Mouse (Mus musculus): ENCODE measurements at regions not wholly inside any gene's neighbourhood (a gene's known extent, or its start where the extent isn't known, plus 50 kb on each side); places are given as distances from the start of the nearest gene placed in this dataset.

DNA sequence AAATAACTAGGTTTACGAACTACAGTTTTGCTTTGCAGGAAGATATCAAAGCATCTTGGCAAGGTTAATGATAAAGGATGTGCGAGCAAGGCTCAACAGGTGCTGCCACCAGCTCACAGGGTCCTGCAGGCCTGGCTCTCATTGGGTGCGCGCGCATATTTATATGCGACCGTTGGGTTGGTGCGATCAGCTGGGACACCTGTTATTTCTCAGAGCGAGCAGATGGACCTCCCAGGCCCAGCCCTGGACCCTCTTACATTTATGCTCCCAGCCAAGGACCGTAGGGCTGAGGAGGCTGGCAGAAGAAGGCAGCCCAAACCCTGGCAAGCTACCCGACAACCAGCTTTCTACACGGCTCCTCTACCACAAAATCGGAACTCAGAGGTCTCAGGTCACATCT lies 260.8 kb downstream of the Actr3 start:
- Histone ChIP-seq H3K27ac (ENCODE audit: low read length) (no peak overlapping the region), H3K9me3 (replicated peaks; ENCODE audit: control insufficient read depth, low read length) (no peaks in the 10 kb centered on the region), H3K4me2 (ENCODE audit: low read depth, low read length) (no peak overlapping the region), H3K4me3 (ENCODE audit: low read depth, low read length) (no peak overlapping the region), H3K4me1 (ENCODE audit: control insufficient read depth, low read depth, low read length) (no peaks in the 10 kb centered on the region), H3K36me3 (ENCODE audit: control insufficient read depth, insufficient read depth) (no peaks in the 10 kb centered on the region), H3K27me3 (ENCODE audit: control insufficient read depth, insufficient read depth, low read depth, low read length) (no peaks in the 10 kb centered on the region), H3K9ac (ENCODE audit: low read depth, low read length) (no peak overlapping the region)
- no peak for ATAC-seq (ENCODE audit: low read depth)
- 71% methylated on average over 13 of the region's 13 CpGs for WGBS (ENCODE audit: insufficient replicate concordance)

DNA sequence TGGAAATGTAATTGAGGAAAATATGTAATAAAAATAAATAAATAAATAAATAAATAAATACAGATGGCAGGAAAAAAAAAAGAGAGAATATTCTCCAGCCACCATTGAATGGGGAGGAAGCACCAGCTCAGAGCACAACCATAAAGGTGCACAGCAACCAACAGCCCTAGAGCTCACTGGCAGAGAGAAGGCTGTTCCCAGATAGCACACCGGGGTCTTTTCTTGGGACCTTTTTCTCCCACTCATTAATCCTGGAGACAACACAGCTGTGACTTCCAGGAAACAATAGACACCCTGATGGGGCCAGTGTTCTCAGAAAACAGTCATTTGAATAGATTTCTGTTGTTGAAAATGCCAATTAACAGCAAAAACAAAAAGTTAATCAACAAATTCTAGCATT lies 263.1 kb downstream of the Actr3 start:
- no peaks in the 10 kb centered on the region for H3K27me3 ChIP-seq (ENCODE audit: control insufficient read depth, insufficient read depth, low read depth, low read length)
- H3K36me3 ChIP-seq (ENCODE audit: control insufficient read depth, insufficient read depth) = no peaks in the 10 kb centered on the region
- no peaks in the 10 kb centered on the region for H3K4me1 ChIP-seq (ENCODE audit: control insufficient read depth, low read depth, low read length)
- no peaks in the 10 kb centered on the region for H3K9me3 ChIP-seq (replicated peaks; ENCODE audit: control insufficient read depth, low read length)
- no peak overlapping the region for H3K9ac ChIP-seq (ENCODE audit: low read depth, low read length)
- no peak overlapping the region for H3K4me3 ChIP-seq (ENCODE audit: low read depth, low read length)
- 48% methylated on average over 1 of the region's 1 CpGs for WGBS (ENCODE audit: insufficient replicate concordance)
- H3K4me2 ChIP-seq (ENCODE audit: low read depth, low read length) = no peak overlapping the region
- no peak for ATAC-seq (ENCODE audit: low read depth)
- no peak overlapping the region for H3K27ac ChIP-seq (ENCODE audit: low read length)

GRCm38 (mm10) chr1:125165226-125165625 lies 270.3 kb downstream of the Actr3 start:
- no peaks in the 10 kb centered on the region for H3K27me3 ChIP-seq (ENCODE audit: control insufficient read depth, insufficient read depth, low read depth, low read length)
- ATAC-seq (ENCODE audit: low read depth) = peak; percentile 37; the same call in 1 of the 2 replicates
- 79% methylated on average over 1 of the region's 1 CpGs for WGBS (ENCODE audit: insufficient replicate concordance)

GRCm38 (mm10) chr1:125158481-125158880 lies 277.0 kb downstream of the Actr3 start:
- 61% methylated on average over 4 of the region's 4 CpGs for WGBS (ENCODE audit: insufficient replicate concordance)
- no peak overlapping the region for H3K4me3 ChIP-seq (ENCODE audit: low read depth, low read length)

More at GRCm38 (mm10) chr1:125165226-125165625, 270.3 kb downstream of the Actr3 start:
- no peak overlapping the region for H3K27ac ChIP-seq (ENCODE audit: low read length)
- no peaks in the 10 kb centered on the region for H3K36me3 ChIP-seq (ENCODE audit: control insufficient read depth, insufficient read depth)
- H3K4me3 ChIP-seq (ENCODE audit: low read depth, low read length) = no peak overlapping the region
- no peaks in the 10 kb centered on the region for H3K9me3 ChIP-seq (replicated peaks; ENCODE audit: control insufficient read depth, low read length)
- H3K4me1 ChIP-seq (ENCODE audit: control insufficient read depth, low read depth, low read length) = no peaks in the 10 kb centered on the region
- H3K4me2 ChIP-seq (ENCODE audit: low read depth, low read length) = no peak overlapping the region
- H3K9ac ChIP-seq (ENCODE audit: low read depth, low read length) = no peak overlapping the region

DNA sequence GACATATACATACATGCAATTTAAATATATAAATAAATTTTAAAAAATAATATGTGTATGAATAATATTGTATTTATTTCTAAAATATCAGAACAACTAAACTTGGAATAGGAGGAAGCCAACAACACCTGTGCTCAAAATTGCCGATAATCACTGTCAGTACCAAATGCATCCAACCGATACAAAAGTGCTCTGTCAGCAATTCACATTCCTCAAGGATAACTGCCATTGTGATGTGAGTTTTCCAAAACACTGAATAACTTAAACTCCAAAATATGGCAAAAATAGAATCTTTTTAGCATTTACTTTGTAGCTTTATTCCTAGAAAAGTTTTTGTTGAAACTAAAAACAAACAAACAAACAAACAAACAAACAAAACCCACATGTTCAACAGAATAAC lies 279.4 kb downstream of the Actr3 start:
- no peak overlapping the region for H3K27ac ChIP-seq (ENCODE audit: low read length)
- WGBS (ENCODE audit: insufficient replicate concordance) = 76% methylated on average over 2 of the region's 2 CpGs
- no peak for ATAC-seq (ENCODE audit: low read depth)

More at GRCm38 (mm10) chr1:125158481-125158880, 277.0 kb downstream of the Actr3 start:
- Histone ChIP-seq H3K9me3 (replicated peaks; ENCODE audit: control insufficient read depth, low read length) (no peaks in the 10 kb centered on the region), H3K27ac (ENCODE audit: low read length) (no peak overlapping the region), H3K9ac (ENCODE audit: low read depth, low read length) (no peak overlapping the region), H3K4me1 (ENCODE audit: control insufficient read depth, low read depth, low read length) (no peaks in the 10 kb centered on the region), H3K4me2 (ENCODE audit: low read depth, low read length) (no peak overlapping the region), H3K36me3 (ENCODE audit: control insufficient read depth, insufficient read depth) (no peaks in the 10 kb centered on the region), H3K27me3 (ENCODE audit: control insufficient read depth, insufficient read depth, low read depth, low read length) (no peaks in the 10 kb centered on the region)
- ATAC-seq (ENCODE audit: low read depth) = no peak

DNA sequence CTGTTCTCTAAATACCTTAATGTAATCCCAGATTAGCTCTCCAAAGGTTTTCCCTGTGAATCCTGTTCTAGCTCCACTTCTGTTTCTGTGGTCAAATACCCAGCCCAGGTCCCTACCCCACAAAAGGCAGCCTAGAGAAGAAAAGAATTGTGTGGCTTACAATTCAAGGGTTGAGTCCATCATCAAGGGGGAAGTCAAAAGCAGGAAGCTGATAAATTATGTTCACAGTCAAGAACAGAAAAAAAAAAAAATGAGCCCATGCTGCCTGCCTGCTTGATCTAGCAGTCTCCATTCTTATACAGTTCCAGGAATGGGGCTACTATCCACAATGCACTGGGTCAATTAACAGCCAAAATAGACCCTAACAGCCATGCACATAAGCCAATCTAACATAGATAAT lies 285.7 kb downstream of the Actr3 start:
- Histone ChIP-seq H3K9ac (ENCODE audit: low read depth, low read length) (no peak overlapping the region), H3K36me3 (ENCODE audit: control insufficient read depth, insufficient read depth) (no peaks in the 10 kb centered on the region), H3K4me3 (ENCODE audit: low read depth, low read length) (no peak overlapping the region), H3K4me1 (ENCODE audit: control insufficient read depth, low read depth, low read length) (no peaks in the 10 kb centered on the region), H3K27me3 (ENCODE audit: control insufficient read depth, insufficient read depth, low read depth, low read length) (no peaks in the 10 kb centered on the region), H3K9me3 (replicated peaks; ENCODE audit: control insufficient read depth, low read length) (no peaks in the 10 kb centered on the region), H3K27ac (ENCODE audit: low read length) (no peak overlapping the region), H3K4me2 (ENCODE audit: low read depth, low read length) (no peak overlapping the region)
- no peak for ATAC-seq (ENCODE audit: low read depth)

More for the DNA sequence above, 279.4 kb downstream of the Actr3 start:
- H3K4me2 ChIP-seq (ENCODE audit: low read depth, low read length) = no peak overlapping the region
- no peaks in the 10 kb centered on the region for H3K27me3 ChIP-seq (ENCODE audit: control insufficient read depth, insufficient read depth, low read depth, low read length)
- H3K9me3 ChIP-seq (replicated peaks; ENCODE audit: control insufficient read depth, low read length) = no peaks in the 10 kb centered on the region
- H3K4me1 ChIP-seq (ENCODE audit: control insufficient read depth, low read depth, low read length) = no peaks in the 10 kb centered on the region
- no peaks in the 10 kb centered on the region for H3K36me3 ChIP-seq (ENCODE audit: control insufficient read depth, insufficient read depth)
- H3K4me3 ChIP-seq (ENCODE audit: low read depth, low read length) = no peak overlapping the region
- H3K9ac ChIP-seq (ENCODE audit: low read depth, low read length) = no peak overlapping the region

- H3K4me2 ChIP-seq (ENCODE audit: low read depth, low read length) = no peak overlapping the region
- no peaks in the 10 kb centered on the region for H3K27me3 ChIP-seq (ENCODE audit: control insufficient read depth, insufficient read depth, low read depth, low read length)
- no peaks in the 10 kb centered on the region for H3K4me1 ChIP-seq (ENCODE audit: control insufficient read depth, low read depth, low read length)
- no peak overlapping the region for H3K27ac ChIP-seq (ENCODE audit: low read length)
- 45% methylated on average over 3 of the region's 3 CpGs for WGBS (ENCODE audit: insufficient replicate concordance)
- no peak overlapping the region for H3K9ac ChIP-seq (ENCODE audit: low read depth, low read length)
- no peak overlapping the region for H3K4me3 ChIP-seq (ENCODE audit: low read depth, low read length)
- H3K36me3 ChIP-seq (ENCODE audit: control insufficient read depth, insufficient read depth) = no peaks in the 10 kb centered on the region
- no peak for ATAC-seq (ENCODE audit: low read depth)
- no peaks in the 10 kb centered on the region; the same call in 1 of the 2 replicates for H3K9me3 ChIP-seq (replicated peaks; ENCODE audit: control insufficient read depth, low read length)
These were observed 311.7 kb downstream of the Actr3 start for GRCm38 (mm10) chr1:125123861-125124260.

- H3K4me2 ChIP-seq (ENCODE audit: low read depth, low read length) = no peak overlapping the region
- no peak overlapping the region for H3K4me3 ChIP-seq (ENCODE audit: low read depth, low read length)
- H3K9me3 ChIP-seq (replicated peaks; ENCODE audit: control insufficient read depth, low read length) = no peaks in the 10 kb centered on the region; the same call in 1 of the 2 replicates
- H3K9ac ChIP-seq (ENCODE audit: low read depth, low read length) = no peak overlapping the region
- no peak for ATAC-seq (ENCODE audit: low read depth)
- no peaks in the 10 kb centered on the region for H3K27me3 ChIP-seq (ENCODE audit: control insufficient read depth, insufficient read depth, low read depth, low read length)
- H3K36me3 ChIP-seq (ENCODE audit: control insufficient read depth, insufficient read depth) = no peaks in the 10 kb centered on the region
- H3K27ac ChIP-seq (ENCODE audit: low read length) = no peak overlapping the region
- no peaks in the 10 kb centered on the region for H3K4me1 ChIP-seq (ENCODE audit: control insufficient read depth, low read depth, low read length)
- WGBS (ENCODE audit: insufficient replicate concordance) = 45% methylated on average over 2 of the region's 2 CpGs
These were observed 334.9 kb downstream of the Actr3 start for GRCm38 (mm10) chr1:125100596-125100995.

DNA sequence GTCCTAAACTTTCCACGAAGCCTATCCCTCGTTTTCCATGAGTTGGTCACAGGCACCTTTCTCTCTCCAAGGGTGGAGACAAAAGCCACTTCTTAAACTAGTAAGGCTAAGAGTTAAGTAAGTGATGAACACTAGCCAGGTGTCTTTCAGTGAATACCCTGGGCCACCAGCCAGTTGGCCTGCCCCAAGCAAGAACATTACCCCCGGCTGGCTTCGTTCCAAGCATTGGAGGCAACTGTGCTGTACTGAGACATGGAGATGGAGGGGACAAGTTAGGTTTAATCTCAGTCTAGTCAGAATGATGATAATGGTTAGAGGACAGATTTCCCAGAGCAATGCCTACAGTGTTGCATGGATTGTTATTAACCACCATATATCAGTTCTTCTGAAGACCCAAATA lies 350.6 kb downstream of the Actr3 start:
- Histone ChIP-seq H3K4me2 (ENCODE audit: low read depth, low read length) (no peak overlapping the region), H3K9me3 (replicated peaks; ENCODE audit: control insufficient read depth, low read length) (no peaks in the 10 kb centered on the region), H3K27me3 (ENCODE audit: control insufficient read depth, insufficient read depth, low read depth, low read length) (no peaks in the 10 kb centered on the region), H3K9ac (ENCODE audit: low read depth, low read length) (no peak overlapping the region), H3K4me3 (ENCODE audit: low read depth, low read length) (no peak overlapping the region), H3K36me3 (ENCODE audit: control insufficient read depth, insufficient read depth) (no peaks in the 10 kb centered on the region), H3K4me1 (ENCODE audit: control insufficient read depth, low read depth, low read length) (no peaks in the 10 kb centered on the region), H3K27ac (ENCODE audit: low read length) (no peak overlapping the region)
- no peak for ATAC-seq (ENCODE audit: low read depth)
- 67% methylated on average over 4 of the region's 4 CpGs for WGBS (ENCODE audit: insufficient replicate concordance)

Data from liver, embryonic 16.5 days (tissue).